Mouse (Mus musculus): ENCODE measurements at regions not wholly inside any gene's neighbourhood (a gene's known extent, or its start where the extent isn't known, plus 50 kb on each side); places are given as distances from the start of the nearest gene placed in this dataset.

DNA sequence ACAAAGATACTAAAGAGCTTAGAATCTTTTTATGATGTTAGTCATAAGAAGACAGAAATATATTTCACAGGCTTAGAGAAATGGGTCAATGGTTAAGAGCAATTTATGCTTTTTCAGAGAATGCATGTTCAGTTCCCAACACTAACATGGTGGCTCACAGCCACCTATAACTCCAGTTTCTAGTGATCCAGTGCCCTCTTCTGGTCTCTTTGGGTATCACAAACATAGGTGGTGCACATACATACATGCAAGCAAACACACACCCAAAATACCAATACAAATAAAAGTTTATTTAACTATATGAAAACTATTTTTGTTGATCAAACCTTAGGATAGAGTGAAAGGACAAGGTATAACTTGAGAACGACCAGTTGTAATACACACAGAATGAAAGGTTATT is 308.0 kb downstream of the Cmpk2 start:
- no peak for DNase-seq

DNA sequence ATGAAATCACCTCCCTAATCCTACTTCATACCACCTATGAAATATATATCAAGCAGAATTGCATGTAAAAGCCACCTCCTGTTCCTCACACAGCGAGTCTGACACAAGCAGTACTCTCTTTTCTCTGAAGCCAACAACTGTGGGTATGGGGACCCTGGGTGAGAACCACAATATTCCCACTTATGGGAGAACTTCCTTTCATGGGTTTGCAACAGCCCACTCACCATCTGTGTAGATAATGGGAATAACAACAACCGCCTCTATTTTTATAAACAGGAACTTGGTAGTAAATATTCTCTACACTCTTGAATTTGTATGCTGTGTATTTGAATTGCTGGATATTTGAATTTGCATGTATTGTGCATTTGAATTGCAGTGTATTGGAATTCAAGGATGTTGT is 305.0 kb downstream of the Cmpk2 start:
- no peak for DNase-seq

DNA sequence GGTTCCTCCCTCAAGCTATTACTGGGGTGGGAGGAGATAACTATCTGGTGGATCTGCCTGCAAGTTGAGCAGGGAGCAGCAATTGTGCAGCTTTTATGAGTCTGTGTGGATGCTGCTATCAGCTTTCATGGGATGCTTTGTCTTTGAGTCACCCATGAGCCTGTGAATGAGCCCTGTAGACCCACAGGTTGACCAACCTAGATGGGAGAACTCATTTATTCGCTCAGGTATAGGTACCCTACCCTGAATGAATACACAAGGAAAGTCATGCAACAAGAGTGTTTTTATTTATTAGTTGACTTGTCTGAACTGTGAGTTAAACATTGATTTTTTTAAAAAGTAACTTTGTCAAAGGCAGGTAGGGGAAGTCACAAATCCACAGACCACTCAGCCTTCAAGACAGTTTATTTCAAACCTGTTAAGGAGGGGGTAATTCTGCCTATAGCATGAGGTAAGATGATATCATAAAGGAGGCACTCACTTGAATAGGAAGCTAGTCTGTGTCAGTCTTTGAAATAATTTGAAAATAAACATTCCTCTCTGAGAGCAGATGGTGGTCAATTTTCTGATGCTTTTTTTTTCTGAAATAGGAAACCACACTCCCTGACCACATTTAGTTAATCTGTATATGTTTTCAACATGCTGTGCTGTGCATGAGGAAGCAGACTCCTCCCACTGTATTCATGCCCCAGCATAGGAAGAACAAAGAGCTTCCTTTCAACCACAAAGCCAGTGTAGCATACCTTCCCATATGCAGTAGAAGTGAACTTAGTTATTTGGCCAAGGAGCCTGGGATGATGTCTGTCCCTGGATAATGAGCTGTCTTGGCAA is 302.0 kb downstream of the Cmpk2 start:
- DNase-seq = no peak

DNA sequence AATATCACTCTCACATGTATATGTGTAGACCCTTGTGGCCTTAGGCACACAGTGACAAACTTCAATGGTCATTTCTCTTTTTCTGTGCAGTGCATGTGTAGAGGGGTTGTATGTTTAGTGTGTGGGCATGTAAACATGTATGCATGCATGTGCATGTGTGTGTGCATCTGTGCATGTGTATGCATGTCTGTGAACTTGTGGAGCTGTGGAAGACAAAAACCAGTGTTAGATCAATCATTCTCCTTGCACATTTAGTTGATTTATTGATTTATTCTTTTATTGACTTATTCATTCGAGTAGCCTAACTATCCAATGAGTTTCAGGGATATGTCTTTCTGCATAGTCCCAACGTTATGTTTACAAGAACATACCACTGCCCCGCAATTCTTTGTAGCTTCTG is 298.5 kb downstream of the Cmpk2 start:
- DNase-seq = no peak

DNA sequence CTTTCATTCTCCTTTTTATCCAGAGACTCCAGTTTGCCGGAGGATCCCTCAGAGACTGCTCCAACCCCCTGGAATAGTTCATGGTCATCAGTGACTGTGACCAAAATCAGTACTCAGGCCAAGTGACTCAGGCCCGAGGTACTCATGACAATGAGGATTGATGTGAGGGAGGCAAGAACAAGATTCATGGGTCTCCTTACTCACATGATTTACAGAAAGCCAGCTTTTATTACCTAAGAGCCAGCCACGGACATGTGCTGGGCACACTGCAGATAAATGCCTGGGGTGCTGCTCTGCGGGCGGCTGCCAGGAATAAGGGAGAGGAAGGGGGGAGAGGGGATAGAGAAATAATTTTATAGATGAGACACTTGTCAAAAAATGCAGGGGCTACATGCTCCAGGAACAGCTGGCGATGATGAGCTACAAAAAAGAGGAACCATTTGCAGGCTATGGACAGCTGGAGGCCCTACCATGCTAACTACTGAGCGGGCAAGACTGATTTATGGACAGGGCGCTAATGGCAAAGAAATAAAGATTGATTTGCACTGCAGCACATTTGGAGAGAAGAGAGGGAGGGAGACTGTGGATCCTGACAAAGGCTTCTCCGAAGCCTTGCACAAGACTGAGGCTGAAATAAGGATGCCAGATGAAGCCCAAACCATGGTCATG is 289.8 kb downstream of the Cmpk2 start:
- no peak for DNase-seq

DNA sequence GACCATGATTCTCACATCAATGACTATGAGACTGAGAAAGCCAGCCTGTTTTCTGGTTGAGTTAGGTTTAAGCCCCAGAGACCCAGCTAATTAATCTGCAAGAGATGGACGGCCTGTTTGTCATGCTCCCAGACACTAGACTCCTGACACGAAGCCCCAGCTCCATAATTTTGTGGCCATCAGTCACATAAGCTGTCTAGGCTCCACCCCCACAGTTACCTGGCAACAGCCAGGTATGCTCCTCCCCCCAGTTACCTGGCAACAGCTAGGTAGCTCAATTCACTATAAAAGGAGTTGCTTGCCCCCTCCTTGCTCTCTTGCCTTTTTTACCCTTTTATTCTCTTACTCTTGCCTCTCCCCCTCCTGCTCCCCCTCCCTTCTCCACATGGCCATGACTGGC is 287.3 kb downstream of the Cmpk2 start:
- no peak for DNase-seq

DNA sequence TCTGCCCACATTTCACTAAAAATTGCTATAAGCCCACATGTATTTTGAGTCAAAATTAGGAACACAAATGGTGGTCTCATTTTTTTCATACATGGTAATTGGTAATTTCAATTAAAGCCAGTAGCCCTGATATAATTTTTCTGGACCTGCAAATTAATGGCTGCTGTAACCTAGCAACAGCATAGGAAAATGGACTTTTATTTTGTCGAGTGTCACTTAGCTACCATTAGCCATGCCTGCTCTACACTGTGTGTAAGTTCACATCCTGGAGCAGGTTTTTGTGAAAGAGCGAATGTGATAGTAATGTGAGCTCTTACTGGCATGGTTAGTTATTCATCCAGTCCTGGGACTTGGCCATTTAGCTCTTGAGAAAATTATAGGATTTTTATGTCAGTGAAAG is 285.6 kb downstream of the Cmpk2 start:
- no peak for DNase-seq

DNA sequence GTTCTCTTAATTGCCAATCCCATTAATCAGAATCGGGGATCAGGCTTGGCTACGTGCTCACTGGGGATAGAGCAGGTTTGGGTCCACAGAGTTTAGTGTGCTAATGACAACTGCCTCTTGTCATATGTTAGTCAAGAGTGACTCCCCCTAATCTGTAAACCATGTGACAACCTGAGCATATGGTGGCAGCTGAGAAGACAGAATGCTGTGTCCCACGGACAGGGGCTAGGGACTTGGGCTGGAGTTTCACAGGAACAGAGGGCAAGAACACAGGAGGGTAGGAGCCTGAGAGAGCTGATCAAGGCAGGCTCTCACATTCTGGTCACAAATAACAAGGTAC is 265.5 kb downstream of the Cmpk2 start:
- no peak for DNase-seq

DNA sequence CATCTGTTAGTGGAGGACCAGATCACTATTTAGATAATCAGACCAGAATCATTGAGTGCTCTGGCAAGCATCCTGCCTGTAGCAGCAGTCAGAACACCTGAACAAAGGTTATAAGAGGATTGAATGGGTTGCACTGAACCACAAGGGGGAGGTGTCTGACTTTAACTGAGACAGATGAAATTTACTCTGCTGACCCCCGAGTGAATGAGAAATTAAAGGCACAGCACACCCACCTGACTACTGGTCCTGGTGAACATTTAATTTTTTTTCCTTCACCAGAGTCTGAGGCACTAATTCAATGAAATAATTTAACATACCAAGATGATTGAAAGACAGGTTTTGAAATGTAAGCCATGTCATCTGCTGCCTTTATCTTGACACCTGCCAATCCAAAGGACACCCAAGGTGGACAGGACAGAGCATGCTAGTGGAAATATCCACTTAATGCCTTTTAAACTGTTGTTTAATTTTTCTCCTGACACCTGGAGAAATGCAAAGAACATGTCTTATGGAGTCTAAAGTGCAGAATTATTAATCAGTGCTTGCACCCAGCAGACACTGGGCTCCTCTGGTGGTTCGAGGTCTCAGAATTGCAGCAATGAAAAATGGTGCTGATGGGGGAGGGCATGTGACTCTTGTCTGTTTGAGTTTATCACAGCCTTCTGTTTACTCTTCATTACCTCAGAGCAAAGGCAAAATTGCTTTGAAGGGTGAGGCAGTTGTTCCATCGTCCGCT is 265.0 kb downstream of the Cmpk2 start:
- no peak for DNase-seq

DNA sequence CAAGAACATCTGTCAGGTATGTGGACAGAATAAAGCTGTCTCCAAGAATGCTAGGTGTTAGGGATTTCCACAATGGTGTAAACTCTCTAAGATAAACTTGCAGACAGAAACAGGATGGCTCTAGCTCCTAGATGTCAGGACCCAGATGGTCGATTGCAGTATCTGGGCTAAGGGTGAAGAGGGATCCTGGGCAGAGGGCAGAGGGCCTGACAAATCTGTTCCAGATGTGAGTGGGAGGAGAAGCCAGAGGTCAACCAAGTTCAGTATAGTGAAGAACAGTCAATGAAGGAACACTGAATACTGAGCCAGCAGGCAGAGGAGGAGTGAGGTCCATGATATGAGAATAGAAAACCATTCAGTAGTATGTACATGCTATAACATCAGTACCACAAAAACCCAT is 254.4 kb downstream of the Cmpk2 start:
- no peak for DNase-seq

DNA sequence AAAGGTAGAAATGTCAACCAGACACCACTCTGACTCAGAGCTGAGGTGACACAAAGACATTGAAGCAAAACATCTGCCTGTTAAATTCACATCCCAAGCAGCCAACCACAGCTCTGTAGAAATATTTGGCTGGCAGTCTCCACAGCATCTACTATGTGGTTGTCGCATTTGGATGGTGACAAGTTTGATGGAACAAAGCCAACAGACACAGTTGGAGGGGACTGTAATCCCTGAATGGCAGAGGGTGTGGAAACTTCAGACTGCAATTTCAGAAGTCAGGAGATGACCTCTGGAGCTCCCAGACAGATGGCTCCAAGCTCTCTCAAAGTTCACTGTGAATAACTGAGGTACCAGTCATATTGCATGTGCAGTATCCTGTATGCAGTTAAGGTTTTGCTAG is 229.8 kb downstream of the Cmpk2 start:
- DNase-seq = no peak

DNA sequence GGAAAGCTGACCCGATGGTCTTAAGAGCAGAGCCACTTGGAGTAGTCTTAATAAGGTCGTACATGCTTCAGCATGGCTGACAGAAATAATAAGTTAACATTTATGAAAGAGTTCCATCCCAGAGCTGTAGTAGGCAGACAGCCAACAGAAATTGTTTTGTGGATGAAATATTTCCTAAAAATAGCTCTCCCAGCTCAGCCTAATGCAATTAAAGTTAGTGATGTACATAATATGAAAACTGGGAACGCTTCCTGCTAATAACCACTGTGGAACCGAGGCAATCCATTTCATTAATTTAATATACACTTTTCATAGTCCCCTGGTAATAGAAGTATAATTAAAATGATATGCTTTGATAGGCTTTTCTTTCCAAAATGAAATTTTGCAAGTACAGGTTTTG is 219.0 kb downstream of the Cmpk2 start:
- no peak for DNase-seq

DNA sequence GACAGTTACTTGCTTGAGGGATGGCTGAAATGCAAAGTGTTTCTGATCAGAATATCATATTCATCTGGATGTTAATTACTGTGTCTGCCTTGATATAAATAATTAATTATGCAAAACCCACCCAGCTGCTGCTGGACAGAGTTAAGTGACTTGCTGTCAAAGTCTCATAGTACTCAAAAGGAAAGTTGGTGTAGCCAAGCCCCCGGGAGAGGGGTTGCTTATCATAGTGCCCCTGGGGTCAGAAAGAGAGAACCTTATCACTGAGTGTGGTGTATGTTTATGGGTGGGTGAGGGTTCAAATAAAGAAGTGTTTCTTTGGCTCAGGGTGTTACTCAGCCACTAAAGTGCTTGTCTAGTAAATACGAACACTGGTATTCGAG is 211.6 kb downstream of the Cmpk2 start:
- DNase-seq = no peak

DNA sequence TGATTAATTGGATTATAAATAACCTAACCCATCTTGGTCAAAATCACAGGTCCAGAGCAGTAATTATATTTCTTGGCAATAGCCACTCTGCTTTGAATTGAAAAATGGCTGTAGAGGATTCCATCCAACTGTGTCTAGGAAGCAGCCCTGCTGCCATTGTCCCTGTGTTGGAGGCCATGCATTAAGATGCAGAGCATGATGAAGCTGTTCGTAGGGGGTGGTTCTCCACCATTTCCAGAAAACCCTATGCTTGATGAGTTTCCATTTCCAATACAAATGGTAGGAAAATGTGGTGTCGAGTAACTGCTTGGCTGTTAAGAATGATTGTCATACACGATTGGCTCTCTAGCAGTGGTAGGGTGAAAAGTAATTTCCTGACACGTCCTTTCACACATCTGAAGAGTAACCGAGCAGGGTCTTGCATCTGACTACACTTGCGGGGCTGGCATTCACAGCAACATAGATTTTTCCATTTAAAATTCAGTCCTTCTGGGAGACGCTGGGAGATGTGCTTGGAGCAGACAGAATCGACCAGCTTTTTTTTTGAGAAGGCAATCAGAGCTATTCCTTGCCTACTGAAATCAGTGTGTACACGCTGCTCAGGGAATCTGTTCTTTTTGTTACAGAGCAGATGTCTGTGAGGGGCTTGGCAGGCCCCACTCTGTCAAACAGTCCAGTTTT is 211.0 kb downstream of the Cmpk2 start:
- no peak for DNase-seq

DNA sequence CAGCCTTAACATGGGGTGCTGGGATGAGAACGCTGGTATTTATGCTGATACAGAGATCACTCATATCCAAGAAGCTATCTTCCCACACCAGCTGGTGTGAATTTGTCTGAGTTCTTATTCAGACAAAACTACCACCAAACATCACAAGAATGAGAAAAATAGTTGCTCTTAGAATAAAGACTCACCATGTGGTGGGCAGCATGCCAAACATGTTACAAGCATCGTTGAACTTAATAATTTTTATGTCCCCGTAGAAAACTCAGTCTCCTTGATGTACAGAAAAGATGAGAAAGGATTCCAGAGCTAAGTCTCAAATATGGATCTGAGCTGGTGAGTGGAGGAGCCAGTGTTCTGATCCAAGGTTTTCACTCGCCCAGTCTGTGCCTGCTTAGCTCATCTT is 196.5 kb downstream of the Cmpk2 start:
- no peak for DNase-seq

DNA sequence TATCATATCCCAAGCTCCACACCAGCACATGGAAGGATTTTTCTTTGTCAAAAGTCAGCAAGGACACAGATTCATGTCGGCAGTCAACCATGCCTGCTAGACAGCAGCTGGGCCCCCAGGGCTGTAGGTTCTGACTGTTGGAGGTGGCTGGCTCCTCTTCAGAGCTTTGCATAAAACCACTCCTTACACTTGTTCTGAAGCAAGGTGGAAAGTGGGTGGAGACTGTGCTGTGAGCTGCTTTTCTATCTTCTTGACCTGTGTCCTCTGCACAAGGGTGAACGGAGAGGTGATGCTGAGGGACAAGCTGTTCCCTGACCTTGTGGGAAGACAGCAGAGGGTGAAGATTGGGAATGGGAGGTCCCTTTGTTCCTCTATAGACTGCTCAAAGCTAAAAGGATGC is 185.2 kb downstream of the Cmpk2 start:
- no peak for DNase-seq

DNA sequence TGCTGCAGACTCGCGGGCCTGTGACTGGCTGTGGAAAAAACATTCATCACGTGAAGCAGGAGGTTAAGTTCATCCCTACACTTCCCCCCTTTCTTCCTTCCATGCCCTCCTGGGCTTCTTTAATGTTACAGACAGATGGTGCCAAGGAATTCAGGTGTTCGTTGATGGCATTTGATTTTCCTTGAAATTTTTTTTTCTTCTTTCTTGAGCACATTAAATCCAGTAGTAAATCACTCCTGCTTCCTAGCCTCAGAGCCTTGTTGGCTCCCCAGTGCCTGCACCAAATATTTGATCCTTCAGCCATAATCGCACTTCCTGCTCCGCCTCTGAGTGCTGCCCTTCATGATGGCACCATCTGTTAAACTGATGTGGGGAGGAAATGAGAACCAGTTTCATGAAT is 184.8 kb downstream of the Cmpk2 start:
- no peak for DNase-seq

DNA sequence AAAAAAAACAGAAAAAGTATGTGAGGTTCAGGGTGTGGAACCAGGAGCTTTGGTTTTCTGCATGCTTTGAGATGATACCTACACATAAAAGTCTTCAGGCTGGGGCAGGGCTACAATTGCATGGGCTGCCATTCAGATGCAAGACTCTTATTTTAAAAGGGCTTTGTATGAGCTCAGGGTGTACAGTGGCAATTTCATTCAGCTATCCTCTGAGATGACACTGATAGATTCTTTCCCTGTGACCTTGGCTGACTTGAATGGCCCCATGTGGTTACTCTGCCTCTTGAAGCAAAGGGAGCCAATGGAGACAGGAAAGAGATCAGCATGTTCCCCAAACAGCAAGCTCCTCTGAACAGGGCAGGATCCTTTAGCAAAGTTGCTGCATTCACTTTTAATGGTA is 177.1 kb downstream of the Cmpk2 start:
- no peak for DNase-seq

DNA sequence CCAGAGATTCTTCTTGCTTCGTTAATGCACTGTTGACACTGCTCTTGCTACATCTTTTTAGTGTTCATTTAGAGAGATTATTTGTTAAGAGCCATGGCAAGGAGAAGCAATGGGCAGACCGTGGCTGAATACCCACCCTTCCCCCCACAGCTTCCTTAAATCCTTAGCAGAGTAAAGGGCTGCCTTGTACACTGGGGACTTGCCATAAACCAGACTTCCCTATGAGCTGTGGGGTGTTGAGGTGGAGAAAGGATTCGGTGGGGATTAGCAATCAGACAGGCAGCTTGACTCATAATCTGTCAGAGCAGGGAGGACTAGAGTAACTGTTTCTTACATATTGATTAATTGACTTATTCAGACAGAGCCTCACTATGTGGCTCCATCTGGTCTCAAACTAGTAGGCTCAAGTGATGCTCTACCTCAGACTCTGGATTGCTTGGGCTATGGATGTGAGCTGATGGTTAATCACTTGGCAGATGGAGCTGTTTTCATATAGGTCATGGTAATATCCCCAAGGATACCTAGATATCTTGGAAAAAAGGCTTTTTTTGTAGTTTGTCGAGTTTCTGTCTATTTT is 166.7 kb downstream of the Cmpk2 start:
- no peak for DNase-seq

DNA sequence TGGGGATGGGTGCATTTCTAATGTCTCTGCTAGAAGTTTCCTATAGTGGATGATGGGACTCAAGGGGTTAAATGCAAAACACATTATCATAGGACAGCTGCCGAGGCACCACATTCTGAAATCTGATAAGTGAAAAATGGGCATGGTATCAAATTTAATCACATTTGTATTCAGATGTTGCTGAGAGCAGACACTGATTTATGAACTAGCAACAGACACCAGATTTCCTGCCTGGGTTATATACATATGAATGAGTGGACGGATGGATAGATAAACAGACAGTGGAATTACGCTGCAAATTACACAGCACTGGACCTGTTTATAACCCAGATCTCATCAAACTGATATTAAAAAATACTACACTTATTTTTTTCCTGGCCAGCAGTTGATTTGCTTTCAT is 166.2 kb downstream of the Cmpk2 start:
- DNase-seq = no peak

DNA sequence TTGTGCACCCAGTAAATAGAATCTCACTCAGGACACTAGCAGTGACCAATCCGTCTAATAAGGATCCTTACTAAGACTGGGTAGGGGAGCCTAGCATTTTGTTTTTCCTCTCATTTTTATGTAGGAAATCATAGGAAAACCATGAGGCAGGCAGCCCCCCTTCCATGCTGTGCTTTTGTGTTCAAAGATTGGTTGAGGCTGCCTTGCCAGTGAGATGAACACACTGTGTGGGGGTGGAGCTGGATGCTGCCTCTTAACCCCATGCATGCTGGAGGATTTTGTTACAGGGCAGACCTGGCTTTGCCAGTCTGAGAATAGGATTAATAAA is 162.8 kb downstream of the Cmpk2 start:
- no peak for DNase-seq

DNA sequence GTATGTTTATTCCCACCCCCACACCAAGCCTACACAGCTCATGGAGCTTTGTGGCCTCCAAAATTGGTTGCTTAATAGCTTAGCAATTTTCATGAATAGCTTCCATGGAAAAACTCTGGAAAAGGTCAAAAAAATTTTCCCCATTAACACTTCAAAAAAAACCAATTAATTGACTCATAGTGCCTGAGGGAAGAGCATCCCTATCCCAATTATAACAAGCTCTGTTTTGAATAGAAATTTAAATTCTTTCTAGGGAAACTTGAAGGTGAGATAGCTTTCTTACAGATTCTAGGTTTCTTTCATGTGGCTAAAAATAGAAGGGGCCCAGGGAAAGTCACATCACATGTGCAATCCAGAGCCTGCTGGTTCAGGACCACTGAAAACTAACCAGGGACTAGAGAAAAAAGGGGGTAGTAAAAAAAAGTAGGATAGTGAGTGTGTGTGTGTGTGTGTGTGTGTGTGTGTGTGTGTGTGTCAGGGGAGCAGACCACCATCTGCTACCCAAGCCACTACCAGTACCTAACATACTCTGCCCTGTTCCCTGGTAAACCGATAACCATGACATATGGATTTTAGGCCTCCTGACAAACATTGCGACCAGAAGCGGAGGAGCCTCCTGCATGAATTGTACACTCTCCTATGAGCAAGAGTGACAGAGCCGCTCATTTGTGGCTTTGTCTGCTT is 162.2 kb downstream of the Cmpk2 start:
- DNase-seq = no peak
